Mouse (Mus musculus) midbrain, embryonic 14.5 days (tissue): ENCODE data around the gene Frmd4a. TPM values are rescaled to one million over a fixed set of nuclear protein-coding genes. Genes with fewer than 3 reads are reported as not detected.
A peak's percentile ranks its signal among the peaks of the same experiment; 100 is the strongest.

Source experiments
- ATAC-seq: fragments of 200-750 bp; cut with Nextera tagmentation; 2 replicates; pipeline ENCODE4 v1.8.0; 2017; ENCODE audit warnings: moderate number of reproducible peaks, moderate library complexity; ENCODE audit not compliant: low FRiP score, low TSS enrichment
- DNase-seq: peaks from one replicate; pipeline ENCODE4 v3.0.0-alpha.2; 2015
- H3K27ac ChIP-seq: fragments of 300-500 bp; sonication (generic); replicated peaks from 2 replicates; pipeline ENCODE4 v1.5.1; 2014; ENCODE audit warnings: mild to moderate bottlenecking, low read depth, low read length, moderate library complexity
- H3K27me3 ChIP-seq: fragments of 300-500 bp; sonication (generic); 2 replicates; pipeline ENCODE4 v1.6.1; 2014; ENCODE audit warnings: low read length, control low read depth, mixed read lengths; ENCODE audit not compliant: control insufficient read depth, insufficient read depth
- H3K36me3 ChIP-seq: fragments of 300-500 bp; sonication (generic); 2 replicates; pipeline ENCODE4 v1.6.1; 2014; ENCODE audit warnings: low read length, control low read depth; ENCODE audit not compliant: control insufficient read depth, insufficient read depth
- H3K4me1 ChIP-seq: fragments of 300-500 bp; sonication (generic); 2 replicates; pipeline ENCODE4 v1.6.1; 2014; ENCODE audit warnings: mild to moderate bottlenecking, antibody characterized with exemption, low read length, control low read depth; ENCODE audit not compliant: control insufficient read depth, insufficient read depth
- H3K4me2 ChIP-seq: fragments of 300-500 bp; sonication (generic); 2 replicates; pipeline ENCODE4 v1.6.1; 2014; ENCODE audit warnings: mild to moderate bottlenecking, low read length, moderate library complexity
- H3K4me3 ChIP-seq: fragments of 300-500 bp; sonication (generic); replicated peaks from 2 replicates; pipeline ENCODE4 v1.5.1; 2014; ENCODE audit warnings: low read depth, low read length
- H3K9ac ChIP-seq: fragments of 300-500 bp; sonication (generic); replicated peaks from 2 replicates; pipeline ENCODE4 v1.6.1; 2014; ENCODE audit warnings: mild to moderate bottlenecking, low read length, moderate library complexity
- H3K9me3 ChIP-seq: fragments of 300-500 bp; sonication (generic); 2 replicates; pipeline ENCODE4 v1.6.1; 2016; ENCODE audit warnings: low read length, control low read depth, mixed read lengths; ENCODE audit not compliant: control insufficient read depth
- WGBS: fragments of 180-500 bp; shearing (Covaris S2); extraction: QIAGEN DNeasy Blood & Tissue Kit; methylation state at CpG from one replicate; pipeline ENCODE4 v1.1.7; 2014; 5-methylcytosine and 5-hydroxymethylcytosine counted together
- polyA plus RNA-seq: library from polyadenylated mRNA; unstranded; fragments of >200 nt; fragmentation: Nextera tagmentation; extraction: Ambion mirVana; gene quantifications from 2 replicates; pipeline ENCODE4 v1.2.1, GENCODE M21; 2014

Frmd4a gene
- polyA plus RNA-seq, 1 experiment from 2014 or later = 68.4 TPM

GRCm38 (mm10) chr2:4645066-4645465 is 627.5 kb downstream of the Frmd4a start:
- Histone ChIP-seq H3K4me2 (no peak overlapping the region), H3K36me3 (peaks cover 55% of the 10 kb centered on the region), H3K9me3 (no peaks in the 10 kb centered on the region), H3K4me1 (no peaks in the 10 kb centered on the region), H3K27me3 (no peaks in the 10 kb centered on the region), H3K9ac (no peak overlapping the region), H3K4me3 (no peak overlapping the region), H3K27ac (no peak overlapping the region)
- WGBS = 78% methylated on average over 4 of the region's 4 CpGs
- no peak for DNase-seq
- no peak for ATAC-seq

- Histone ChIP-seq H3K9ac (no peak overlapping the region), H3K4me3 (no peak overlapping the region), H3K27me3 (no peaks in the 10 kb centered on the region), H3K27ac (no peak overlapping the region), H3K9me3 (no peaks in the 10 kb centered on the region), H3K4me2 (no peak overlapping the region), H3K4me1 (peaks cover 6% of the 10 kb centered on the region; the same call in 1 of the 2 replicates), H3K36me3 (peaks cover 38% of the 10 kb centered on the region)
- DNase-seq = no peak
- ATAC-seq = no peak
- 94% methylated on average over 4 of the region's 4 CpGs for WGBS
Measured at GRCm38 (mm10) chr2:4648094-4648493, 630.6 kb downstream of the Frmd4a start.

GRCm38 (mm10) chr2:4649646-4650045 is 632.1 kb downstream of the Frmd4a start:
- Histone ChIP-seq H3K36me3 (peaks cover 27% of the 10 kb centered on the region), H3K9me3 (no peaks in the 10 kb centered on the region), H3K4me2 (no peak overlapping the region), H3K4me1 (peaks cover 6% of the 10 kb centered on the region; the same call in 1 of the 2 replicates), H3K27me3 (no peaks in the 10 kb centered on the region), H3K9ac (no peak overlapping the region), H3K4me3 (no peak overlapping the region), H3K27ac (no peak overlapping the region)
- no peak for DNase-seq
- WGBS = 100% methylated on average over 2 of the region's 2 CpGs
- ATAC-seq = no peak

GRCm38 (mm10) chr2:4651500-4652285 is 634.2 kb downstream of the Frmd4a start, which contains the start of gene Prpf18:
Prpf18 (minus strand) TSS chr2:4652113.
- Histone ChIP-seq H3K9ac (peak within 1 kb of the TSS; percentile 90), H3K27me3 (no peaks in the 10 kb centered on the region), H3K9me3 (no peaks in the 10 kb centered on the region), H3K4me2 (peak within 1 kb of the TSS; percentile 80), H3K4me3 (peak within 1 kb of the TSS; percentile 89), H3K4me1 (peaks cover 6% of the 10 kb centered on the region; the same call in 1 of the 2 replicates), H3K27ac (peak within 1 kb of the TSS; percentile 79), H3K36me3 (peaks cover 9% of the 10 kb centered on the region)
- DNase-seq = peak; percentile 98
- ATAC-seq = peak; percentile 86
- 2% methylated on average over 40 of the region's 40 CpGs for WGBS

- H3K4me1 ChIP-seq = no peaks in the 10 kb centered on the region
- DNase-seq (no peak), ATAC-seq (no peak)
- H3K4me3 ChIP-seq = no peak overlapping the region
- H3K27ac ChIP-seq = no peak overlapping the region
- no peaks in the 10 kb centered on the region for H3K9me3 ChIP-seq
- H3K27me3 ChIP-seq = no peaks in the 10 kb centered on the region
- no peaks in the 10 kb centered on the region for H3K36me3 ChIP-seq
- 80% methylated on average over 2 of the region's 2 CpGs for whole genome bisulfite sequencing
- no peak overlapping the region for H3K9ac ChIP-seq
- no peak overlapping the region for H3K4me2 ChIP-seq
Measured at GRCm38 (mm10) chr2:4660677-4661076, 643.2 kb downstream of the Frmd4a start.
